Mouse (Mus musculus) lung, adult 2 months (tissue): Measurements from ENCODE around the gene Gm30191.
A peak's percentile ranks its signal among the peaks of the same experiment; 100 is the strongest.

Experiments used
- CTCF ChIP-seq: fragments of 200-500 bp; IDR thresholded peaks from 2 replicates; pipeline ENCODE4 v1.5.1; 2011; ENCODE audit warnings: mild to moderate bottlenecking, low read length, control low read depth; ENCODE audit not compliant: insufficient read depth
- POLR2A ChIP-seq: fragments of 200-500 bp; IDR thresholded peaks from 2 replicates; pipeline ENCODE4 v1.6.1; 2011; ENCODE audit warnings: low read depth, mild to moderate bottlenecking, control low read depth, low read length, borderline replicate concordance; ENCODE audit errors: extremely low read depth

- TF ChIP-seq POLR2A (no peak), CTCF (peak; percentile 96)
These were observed 45.3 kb downstream of the Gm30191 start for GRCm38 (mm10) chr4:134292067-134292466.
